Mouse (Mus musculus): ENCODE results near the gene Slc22a21. TPM values are rescaled to one million over a fixed set of nuclear protein-coding genes. Genes with fewer than 3 reads are reported as not detected.

Slc22a21 gene
- 1 to 10 TPM in 1 of 2 experiments, under 1 TPM in 1; 0.80 to 8.8 TPM for polyA plus RNA-seq (2017; shearing (Covaris generic))

GRCm38 (mm10) chr11:53979788-53980621 lies at the start of gene Slc22a21:
Gene Slc22a21 (minus strand): TSS chr11:53980332.

GRCm38 (mm10) chr11:54028044-54028951 lies 48.2 kb upstream of the Slc22a21 start, which contains the start of gene Slc22a4:
Gene Slc22a4 (minus strand): TSS chr11:54028090.

Other genes with a start within 250 kb of the Slc22a21 start
- gene Irf1, start 210.3 kb downstream of the Slc22a21 start, polyA plus RNA-seq (2017; shearing (Covaris generic)): 100 to 1,000 TPM; 400 to 431 TPM
- gene Gm17334, start 207.1 kb downstream of the Slc22a21 start, polyA plus RNA-seq (2017; shearing (Covaris generic)): 1 to 10 TPM; 1.5 to 2.2 TPM
- 10 to 100 TPM; 31.6 to 40.9 TPM for gene Gm12216, start 121.1 kb downstream of the Slc22a21 start, polyA plus RNA-seq (2017; shearing (Covaris generic))
- gene Slc22a5, start 88.7 kb downstream of the Slc22a21 start, polyA plus RNA-seq (2017; shearing (Covaris generic)): 10 to 100 TPM; 18.3 to 30.9 TPM
- gene Slc22a4, start 47.8 kb upstream of the Slc22a21 start, polyA plus RNA-seq (2017; shearing (Covaris generic)): 10 to 100 TPM in 1 of 2 experiments, under 1 TPM in 1; 0.30 to 12.0 TPM
- gene Pdlim4, start 88.7 kb upstream of the Slc22a21 start, polyA plus RNA-seq (2017; shearing (Covaris generic)): 10 to 100 TPM in 1 of 2 experiments, 1 to 10 TPM in 1; 2.3 to 72.6 TPM
- gene P4ha2, start 119.8 kb upstream of the Slc22a21 start, polyA plus RNA-seq (2017; shearing (Covaris generic)): not detected

Measured in inflammation-experienced regulatory T-cells (primary cell).